Mouse (Mus musculus): ENCODE results near the gene Lcor.

GRCm38 (mm10) chr19:41445013-41445610, 37.3 kb upstream of the Lcor start:
- TF ChIP-seq CTCF (IDR thresholded peaks at IDR 0.05; ENCODE audit: extremely low read depth, insufficient read length, insufficient replicate concordance, low read depth, low read length) (no peak), POLR2A (IDR thresholded peaks at IDR 0.05; ENCODE audit: low read depth, low read length) (no peak)
